Mouse (Mus musculus): ENCODE results near the gene Sem1. TPM values are rescaled to one million over a fixed set of nuclear protein-coding genes. Genes with fewer than 3 reads are reported as not detected.

Sem1 gene
- polyA plus RNA-seq, 1 experiment: 112 TPM

DNA sequence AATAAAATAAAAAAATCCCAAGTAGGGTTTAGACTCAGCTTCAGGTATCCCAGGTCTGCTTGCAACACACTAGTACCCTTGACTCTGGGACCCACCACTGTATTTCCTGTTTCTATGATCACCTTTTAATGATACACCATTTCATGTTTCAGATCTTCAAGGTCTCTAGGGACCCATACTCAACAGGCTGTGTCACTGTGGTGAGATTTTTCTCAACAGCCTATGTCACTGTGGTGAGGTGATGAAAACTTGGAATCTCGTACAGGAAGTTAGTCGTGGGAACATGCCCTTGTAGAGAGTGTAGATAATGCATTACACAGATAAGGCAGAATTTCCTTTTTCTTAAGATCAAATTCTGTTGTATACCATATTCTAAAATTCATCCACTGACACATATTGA, 3.4 kb upstream of the Sem1 start:
- H3K36me3 ChIP-seq (ENCODE audit: control insufficient read depth, insufficient read depth): no peaks in the 10 kb centered on the region
- peaks cover 13% of the 10 kb centered on the region for H3K79me2 ChIP-seq (ENCODE audit: control insufficient read depth, insufficient read depth)
- no peaks in the 10 kb centered on the region for H3K27me3 ChIP-seq (ENCODE audit: control insufficient read depth, insufficient read depth, insufficient read length)
- H3ac ChIP-seq (ENCODE audit: control insufficient read depth, insufficient read length): no peak overlapping the region
- H3K4me2 ChIP-seq (ENCODE audit: low read depth): no peak overlapping the region
- H3K4me3 ChIP-seq: no peak overlapping the region
- TF ChIP-seq POLR2AphosphoS2 (IDR thresholded peaks at IDR 0.05; ENCODE audit: insufficient read length, low read depth) (no peak), MYOG (IDR thresholded peaks at IDR 0.05; ENCODE audit: control insufficient read depth in 1 of 3, insufficient read depth in 1 of 3, insufficient read length in 2 of 3, low read depth in 2 of 3) (no peak)

DNA sequence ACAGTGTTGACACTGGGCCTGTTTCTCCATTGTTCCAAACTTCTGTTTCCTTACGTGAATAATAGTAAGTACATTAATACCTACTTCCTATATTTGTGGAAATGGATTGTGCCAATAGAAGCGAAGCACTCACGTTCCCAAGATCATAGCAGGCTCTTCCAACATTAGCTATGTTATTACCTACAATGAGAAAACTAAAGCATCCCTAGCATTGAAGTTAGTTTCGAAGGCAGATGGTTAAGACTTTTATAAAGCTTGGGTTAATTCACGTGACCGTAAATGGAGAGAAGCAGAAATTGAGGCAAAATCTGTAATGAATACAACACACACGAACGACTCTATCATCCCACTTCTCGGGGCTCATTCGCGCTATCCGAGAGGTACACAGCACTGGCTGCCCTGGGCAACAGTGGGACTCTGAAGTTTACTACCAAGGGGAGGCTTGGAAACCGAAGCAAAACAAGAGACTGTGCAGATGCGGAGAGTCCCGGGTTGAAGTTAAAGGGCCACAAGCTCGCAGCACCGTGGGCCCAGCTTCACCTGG, 650 bp downstream of the Sem1 start:
- no peak for TF ChIP-seq E2F4 (IDR thresholded peaks at IDR 0.05; ENCODE audit: insufficient read depth)
- no peak for TF ChIP-seq USF1 (IDR thresholded peaks at IDR 0.05; ENCODE audit: low read depth)
- no peak for TF ChIP-seq MYOG (IDR thresholded peaks at IDR 0.05; ENCODE audit: control insufficient read depth in 1 of 3, insufficient read depth in 1 of 3, insufficient read length in 2 of 3, low read depth in 2 of 3)
- H3K27me3 ChIP-seq (ENCODE audit: control insufficient read depth, insufficient read depth, insufficient read length): no peaks in the 10 kb centered on the region

GRCm38 (mm10) chr6:6577291-6577690, 1.2 kb downstream of the Sem1 start:
- no peak for TF ChIP-seq POLR2AphosphoS2 (IDR thresholded peaks at IDR 0.05; ENCODE audit: insufficient read length, low read depth)
- no peak for TF ChIP-seq MYOG (IDR thresholded peaks at IDR 0.05; ENCODE audit: control insufficient read depth in 1 of 3, insufficient read depth in 1 of 3, insufficient read length in 2 of 3, low read depth in 2 of 3)
- no peak for TF ChIP-seq E2F4 (IDR thresholded peaks at IDR 0.05; ENCODE audit: insufficient read depth)
- no peak for TF ChIP-seq MYOD1 (IDR thresholded peaks at IDR 0.05; ENCODE audit: control insufficient read depth in 1 of 3, insufficient read length in 2 of 3, low read depth in 2 of 3)
- no peak for TF ChIP-seq REST (IDR thresholded peaks at IDR 0.05; ENCODE audit: insufficient read depth, insufficient read length)
- TF ChIP-seq TCF12 (IDR thresholded peaks at IDR 0.05; ENCODE audit: insufficient read depth, poor library complexity, severe bottlenecking): no peak
- TF ChIP-seq MAX (IDR thresholded peaks at IDR 0.05; ENCODE audit: low read depth): no peak
- no peak for TF ChIP-seq SRF (IDR thresholded peaks at IDR 0.05; ENCODE audit: control insufficient read depth, insufficient read length, low read depth)
- no peak for TF ChIP-seq TCF3 (IDR thresholded peaks at IDR 0.05; ENCODE audit: insufficient read length, low read depth)
- TF ChIP-seq CEBPB (IDR thresholded peaks at IDR 0.05; ENCODE audit: insufficient read depth, poor library complexity, severe bottlenecking): no peak
- TF ChIP-seq POLR2A (IDR thresholded peaks at IDR 0.05; ENCODE audit: insufficient read length, low read depth): no peak

More for the DNA sequence above, 650 bp downstream of the Sem1 start:
- H3K4me3 ChIP-seq: peak overlapping the region; percentile 79
- peak overlapping the region; percentile 99 for H3ac ChIP-seq (ENCODE audit: control insufficient read depth, insufficient read length)
- peak overlapping the region; percentile 81 for H3K4me2 ChIP-seq (ENCODE audit: low read depth)
- H3K79me2 ChIP-seq (ENCODE audit: control insufficient read depth, insufficient read depth): peaks cover 52% of the 10 kb centered on the region
- no peaks in the 10 kb centered on the region for H3K36me3 ChIP-seq (ENCODE audit: control insufficient read depth, insufficient read depth)

DNA sequence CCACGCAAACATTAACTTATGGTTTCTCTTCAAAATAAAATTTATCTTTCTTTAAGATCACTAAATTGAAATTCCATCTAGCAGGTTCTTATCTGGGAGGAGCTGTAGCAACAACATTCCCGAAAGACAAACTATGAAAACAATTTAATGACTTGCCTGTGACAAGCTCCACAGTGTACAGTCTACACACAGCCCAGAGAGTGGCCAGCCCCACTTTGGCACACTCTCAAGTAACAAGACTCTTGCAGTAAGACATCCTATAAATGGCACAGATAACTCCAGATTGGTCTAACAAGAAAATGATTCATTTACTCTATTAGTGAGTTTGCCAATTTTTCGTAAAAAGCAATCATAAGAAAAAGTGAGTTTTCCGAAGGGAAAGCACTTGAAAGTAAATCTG, 2.7 kb downstream of the Sem1 start:
- Histone ChIP-seq H3K36me3 (ENCODE audit: control insufficient read depth, insufficient read depth) (no peaks in the 10 kb centered on the region), H3K27me3 (ENCODE audit: control insufficient read depth, insufficient read depth, insufficient read length) (no peaks in the 10 kb centered on the region), H3K4me2 (ENCODE audit: low read depth) (no peak overlapping the region), H3K4me3 (no peak overlapping the region), H3K79me2 (ENCODE audit: control insufficient read depth, insufficient read depth) (peaks cover 72% of the 10 kb centered on the region), H3ac (ENCODE audit: control insufficient read depth, insufficient read length) (no peak overlapping the region)
- TF ChIP-seq POLR2AphosphoS2 (IDR thresholded peaks at IDR 0.05; ENCODE audit: insufficient read length, low read depth): no peak
- TF ChIP-seq TCF3 (IDR thresholded peaks at IDR 0.05; ENCODE audit: insufficient read length, low read depth): no peak
- no peak for TF ChIP-seq REST (IDR thresholded peaks at IDR 0.05; ENCODE audit: insufficient read depth, insufficient read length)
- no peak for TF ChIP-seq CEBPB (IDR thresholded peaks at IDR 0.05; ENCODE audit: insufficient read depth, poor library complexity, severe bottlenecking)

More at GRCm38 (mm10) chr6:6577291-6577690, 1.2 kb downstream of the Sem1 start:
- H3K79me2 ChIP-seq (ENCODE audit: control insufficient read depth, insufficient read depth): peaks cover 57% of the 10 kb centered on the region
- H3ac ChIP-seq (ENCODE audit: control insufficient read depth, insufficient read length): no peak overlapping the region
- H3K36me3 ChIP-seq (ENCODE audit: control insufficient read depth, insufficient read depth): no peaks in the 10 kb centered on the region
- H3K4me3 ChIP-seq: peak overlapping the region; percentile 79
- H3K27me3 ChIP-seq (ENCODE audit: control insufficient read depth, insufficient read depth, insufficient read length): no peaks in the 10 kb centered on the region
- H3K4me2 ChIP-seq (ENCODE audit: low read depth): peak overlapping the region; percentile 81

GRCm38 (mm10) chr6:6568436-6568835, 10.0 kb downstream of the Sem1 start:
- H3K79me2 ChIP-seq (ENCODE audit: control insufficient read depth, insufficient read depth): peaks cover 96% of the 10 kb centered on the region
- H3K36me3 ChIP-seq (ENCODE audit: control insufficient read depth, insufficient read depth): no peaks in the 10 kb centered on the region
- H3K4me3 ChIP-seq: no peak overlapping the region
- no peaks in the 10 kb centered on the region for H3K27me3 ChIP-seq (ENCODE audit: control insufficient read depth, insufficient read depth, insufficient read length)
- TF ChIP-seq E2F4 (IDR thresholded peaks at IDR 0.05; ENCODE audit: insufficient read depth) (no peak), POLR2A (IDR thresholded peaks at IDR 0.05; ENCODE audit: insufficient read length, low read depth) (no peak), MYOG (IDR thresholded peaks at IDR 0.05; ENCODE audit: control insufficient read depth in 1 of 3, insufficient read depth in 1 of 3, insufficient read length in 2 of 3, low read depth in 2 of 3) (no peak), MAX (IDR thresholded peaks at IDR 0.05; ENCODE audit: low read depth) (no peak), POLR2AphosphoS2 (IDR thresholded peaks at IDR 0.05; ENCODE audit: insufficient read length, low read depth) (no peak), TCF12 (IDR thresholded peaks at IDR 0.05; ENCODE audit: insufficient read depth, poor library complexity, severe bottlenecking) (no peak), SRF (IDR thresholded peaks at IDR 0.05; ENCODE audit: control insufficient read depth, insufficient read length, low read depth) (no peak), USF1 (IDR thresholded peaks at IDR 0.05; ENCODE audit: low read depth) (no peak), TCF3 (IDR thresholded peaks at IDR 0.05; ENCODE audit: insufficient read length, low read depth) (no peak), REST (IDR thresholded peaks at IDR 0.05; ENCODE audit: insufficient read depth, insufficient read length) (no peak), MYOD1 (IDR thresholded peaks at IDR 0.05; ENCODE audit: control insufficient read depth in 1 of 3, insufficient read length in 2 of 3, low read depth in 2 of 3) (no peak), CEBPB (IDR thresholded peaks at IDR 0.05; ENCODE audit: insufficient read depth, poor library complexity, severe bottlenecking) (no peak)
- no peak overlapping the region for H3K4me2 ChIP-seq (ENCODE audit: low read depth)
- H3ac ChIP-seq (ENCODE audit: control insufficient read depth, insufficient read length): no peak overlapping the region
